Mouse (Mus musculus): ENCODE results near the gene Bst1.

The Bst1 gene

GRCm38 (mm10) chr5:43810427-43811062 lies 8.1 kb upstream of the Bst1 start:
- no peak for DNase-seq (ENCODE audit: low read depth, low spot score)

- DNase-seq (ENCODE audit: low read depth, low spot score) = no peak
Measured at GRCm38 (mm10) chr5:43814536-43814935, 4.1 kb upstream of the Bst1 start.

- no peak for DNase-seq (ENCODE audit: low read depth, low spot score)
Measured at GRCm38 (mm10) chr5:43815769-43816168, 2.9 kb upstream of the Bst1 start.

- no peak for DNase-seq (ENCODE audit: low read depth, low spot score)
Measured at GRCm38 (mm10) chr5:43820785-43821184, 2.1 kb downstream of the Bst1 start.

- DNase-seq (ENCODE audit: low read depth, low spot score) = no peak
Measured at GRCm38 (mm10) chr5:43821538-43821937, 2.9 kb downstream of the Bst1 start, which contains the start of gene Fbxl5. Fbxl5 (minus strand) TSS chr5:43821638.

- DNase-seq (ENCODE audit: low read depth, low spot score) = no peak
Measured at GRCm38 (mm10) chr5:43822199-43822598, 3.5 kb downstream of the Bst1 start.

- no peak for DNase-seq (ENCODE audit: low read depth, low spot score)
Measured at GRCm38 (mm10) chr5:43822824-43823223, 4.1 kb downstream of the Bst1 start.

- DNase-seq (ENCODE audit: low read depth, low spot score) = peak; percentile 56
Measured at GRCm38 (mm10) chr5:43824580-43824979, 5.9 kb downstream of the Bst1 start.

- no peak for DNase-seq (ENCODE audit: low read depth, low spot score)
Measured at GRCm38 (mm10) chr5:43826883-43827282, 8.2 kb downstream of the Bst1 start.

GRCm38 (mm10) chr5:43827366-43827765 lies 8.7 kb downstream of the Bst1 start:
- DNase-seq (ENCODE audit: low read depth, low spot score) = no peak

- DNase-seq (ENCODE audit: low read depth, low spot score) = no peak
Measured at GRCm38 (mm10) chr5:43836590-43836989, 17.9 kb downstream of the Bst1 start.

- DNase-seq (ENCODE audit: low read depth, low spot score) = peak; percentile 43
Measured at GRCm38 (mm10) chr5:43837372-43837771, 18.7 kb downstream of the Bst1 start.

- DNase-seq (ENCODE audit: low read depth, low spot score) = peak; percentile 71
Measured at GRCm38 (mm10) chr5:43841144-43842010, 22.7 kb downstream of the Bst1 start.

- no peak for DNase-seq (ENCODE audit: low read depth, low spot score)
Measured at GRCm38 (mm10) chr5:43842011-43842285, 23.3 kb downstream of the Bst1 start.

- DNase-seq (ENCODE audit: low read depth, low spot score) = no peak
Measured at GRCm38 (mm10) chr5:43842576-43843155, 24.0 kb downstream of the Bst1 start.

GRCm38 (mm10) chr5:43845083-43845482 lies 26.4 kb downstream of the Bst1 start:
- no peak for DNase-seq (ENCODE audit: low read depth, low spot score)

GRCm38 (mm10) chr5:43845646-43846045 lies 27.0 kb downstream of the Bst1 start:
- no peak for DNase-seq (ENCODE audit: low read depth, low spot score)

- DNase-seq (ENCODE audit: low read depth, low spot score) = no peak
Measured at GRCm38 (mm10) chr5:43846227-43846626, 27.5 kb downstream of the Bst1 start.

GRCm38 (mm10) chr5:43847555-43847954 lies 28.9 kb downstream of the Bst1 start:
- no peak for DNase-seq (ENCODE audit: low read depth, low spot score)

GRCm38 (mm10) chr5:43848275-43848674 lies 29.6 kb downstream of the Bst1 start:
- no peak for DNase-seq (ENCODE audit: low read depth, low spot score)

GRCm38 (mm10) chr5:43853096-43853867 lies 34.6 kb downstream of the Bst1 start:
- DNase-seq (ENCODE audit: low read depth, low spot score) = no peak

GRCm38 (mm10) chr5:43853868-43854488 lies 35.3 kb downstream of the Bst1 start:
- DNase-seq (ENCODE audit: low read depth, low spot score) = no peak

Data from CD4-positive helper T cell, adult 2 months (primary cell).